Mouse (Mus musculus) testis, postnatal 10 days (tissue): Measurements from ENCODE around the gene Stpg1.

ENCODE experiments used
- DNase-seq: peaks from one replicate; pipeline ENCODE4 v3.0.0; 2021; ENCODE audit warnings: low spot score

Gene Stpg1

DNA sequence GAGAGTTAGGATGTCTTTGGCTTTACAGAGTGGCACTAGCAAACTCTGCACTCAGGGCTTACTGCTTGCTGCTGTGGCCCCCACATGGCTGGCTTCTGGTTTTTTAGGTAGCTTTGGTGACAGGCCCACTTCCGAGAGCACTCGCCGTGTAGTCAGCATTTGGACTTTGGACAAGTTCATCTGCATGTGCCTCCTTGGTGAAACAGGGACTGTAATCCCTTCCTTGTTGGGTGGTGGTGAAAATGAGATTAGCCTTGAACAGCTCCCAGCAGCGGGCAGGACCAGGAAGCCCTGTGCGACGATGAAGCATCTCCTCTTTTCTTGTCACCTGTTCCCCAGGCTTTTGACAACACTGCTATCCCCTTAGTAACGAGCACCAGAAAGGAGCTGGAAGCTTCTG lies 19.3 kb downstream of the Stpg1 start:
- DNase-seq, result no peak

DNA sequence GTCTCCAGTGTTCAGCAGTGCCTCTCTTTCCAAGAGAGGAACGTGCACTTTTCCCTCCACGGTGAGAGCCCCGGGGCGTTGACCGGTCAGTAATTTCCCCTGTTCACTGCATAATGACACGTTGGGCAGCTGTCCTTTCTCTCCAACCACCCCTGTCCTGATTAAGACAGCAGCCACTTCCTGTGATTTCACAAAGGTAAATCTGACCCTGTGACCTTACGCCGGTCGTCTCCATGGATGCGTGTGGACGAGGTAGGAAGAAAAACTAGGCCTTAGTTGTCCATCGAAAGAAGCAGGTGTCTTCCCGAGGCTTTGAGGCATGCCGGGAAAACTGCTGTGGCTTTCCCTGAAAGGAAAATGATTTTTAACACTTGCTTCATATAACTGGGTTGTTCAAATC lies 20.3 kb downstream of the Stpg1 start:
- no peak for DNase-seq

GRCm38 (mm10) chr4:135516351-135517316 lies 22.0 kb downstream of the Stpg1 start:
- peak; percentile 77 for DNase-seq

DNA sequence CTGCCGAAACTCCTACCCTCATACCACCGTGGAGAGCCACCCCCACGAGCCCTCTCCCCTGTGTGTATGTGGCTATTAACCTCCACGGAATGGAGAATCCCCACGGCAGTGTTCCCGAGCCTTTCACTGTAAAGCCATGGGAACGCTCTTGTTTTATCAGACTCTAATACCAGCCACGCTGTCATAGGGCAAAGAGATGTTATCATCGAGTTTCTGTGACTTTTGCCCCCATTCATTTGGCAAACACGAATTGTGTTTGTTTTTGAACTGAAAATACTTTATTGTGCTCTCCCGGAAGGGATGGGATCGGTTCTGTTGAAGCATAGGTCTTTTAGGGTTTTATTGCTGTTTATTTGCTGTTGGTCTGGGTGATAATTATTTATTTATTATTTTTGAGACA lies 23.5 kb downstream of the Stpg1 start:
- DNase-seq, result no peak

DNA sequence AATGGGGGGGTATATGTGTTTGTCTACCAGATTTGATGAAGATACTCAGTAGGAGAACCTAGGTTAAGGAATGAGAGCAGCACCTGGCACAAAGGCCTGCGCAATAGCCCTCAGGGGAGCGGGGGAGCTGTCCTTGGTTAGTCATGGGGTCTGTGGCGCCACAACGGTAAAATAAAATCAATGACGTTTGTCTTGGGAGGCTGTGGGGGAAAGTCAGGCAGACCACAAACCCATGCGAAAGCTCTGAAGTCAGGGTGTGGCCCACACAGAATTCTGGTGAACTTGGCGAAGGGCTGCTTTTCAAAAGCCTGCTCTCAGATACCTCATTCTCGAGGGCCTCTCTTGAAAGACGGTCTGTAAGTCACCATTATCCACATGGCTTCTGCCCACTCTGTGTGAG lies 25.8 kb downstream of the Stpg1 start:
- DNase-seq, result no peak

DNA sequence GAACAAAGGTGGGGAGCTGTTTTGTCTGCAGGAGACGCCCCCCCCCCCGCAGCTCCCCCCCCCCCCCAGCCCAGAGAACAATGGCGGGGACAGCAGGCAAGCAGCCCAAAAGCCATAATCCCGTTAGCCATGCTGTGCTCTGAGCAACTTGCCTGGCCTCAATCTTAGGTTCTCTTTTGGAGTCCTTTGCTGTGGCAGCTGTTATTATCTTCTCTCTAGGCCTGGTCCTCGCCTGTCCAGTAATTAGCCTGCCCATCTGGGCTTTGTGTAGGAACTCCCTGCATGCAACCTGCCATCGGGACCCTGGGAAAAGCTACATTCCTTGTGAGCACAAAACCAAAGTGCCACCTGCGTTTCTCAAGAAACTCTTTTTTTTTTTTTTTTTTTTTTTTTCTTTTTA lies 29.3 kb downstream of the Stpg1 start:
- DNase-seq, result no peak

GRCm38 (mm10) chr4:135525057-135525456 lies 30.5 kb downstream of the Stpg1 start:
- no peak for DNase-seq

DNA sequence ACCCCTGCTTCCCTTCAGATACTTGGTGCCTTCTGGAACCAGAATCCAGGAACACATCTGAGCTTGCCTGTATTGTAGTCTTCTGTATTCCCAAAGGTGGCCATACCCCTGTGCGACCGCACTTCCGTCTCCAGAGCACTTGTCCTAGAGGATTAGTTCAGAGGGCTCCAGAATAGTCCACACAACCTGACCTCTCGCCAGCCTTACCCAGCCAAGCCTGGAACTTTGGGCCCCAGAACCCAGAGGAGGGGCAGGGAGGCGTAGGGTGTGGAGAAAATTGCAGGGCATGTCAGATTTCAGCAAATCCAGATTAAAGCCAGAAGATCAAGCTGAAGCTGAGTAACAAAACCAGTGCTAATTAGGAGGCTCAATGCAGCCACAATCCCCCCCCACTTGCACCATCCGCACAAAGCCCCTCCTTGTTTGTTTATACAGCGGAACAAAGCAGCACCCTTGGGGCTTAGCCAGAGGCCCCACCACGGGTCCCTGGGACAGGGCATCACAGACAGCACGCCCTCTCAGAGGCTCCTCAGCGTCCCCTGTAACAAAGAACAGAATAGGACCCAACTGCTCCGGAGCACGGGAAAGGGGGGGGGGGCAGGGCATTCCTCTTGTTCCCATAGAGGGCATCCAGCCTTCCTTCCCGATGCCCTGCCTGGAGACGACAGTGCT lies 31.6 kb downstream of the Stpg1 start:
- no peak for DNase-seq

GRCm38 (mm10) chr4:135530270-135530669 lies 35.7 kb downstream of the Stpg1 start:
- no peak for DNase-seq

- DNase-seq, result no peak
Observed at GRCm38 (mm10) chr4:135531236-135531635, 36.6 kb downstream of the Stpg1 start.

GRCm38 (mm10) chr4:135531771-135532613 lies 37.4 kb downstream of the Stpg1 start:
- no peak for DNase-seq

DNA sequence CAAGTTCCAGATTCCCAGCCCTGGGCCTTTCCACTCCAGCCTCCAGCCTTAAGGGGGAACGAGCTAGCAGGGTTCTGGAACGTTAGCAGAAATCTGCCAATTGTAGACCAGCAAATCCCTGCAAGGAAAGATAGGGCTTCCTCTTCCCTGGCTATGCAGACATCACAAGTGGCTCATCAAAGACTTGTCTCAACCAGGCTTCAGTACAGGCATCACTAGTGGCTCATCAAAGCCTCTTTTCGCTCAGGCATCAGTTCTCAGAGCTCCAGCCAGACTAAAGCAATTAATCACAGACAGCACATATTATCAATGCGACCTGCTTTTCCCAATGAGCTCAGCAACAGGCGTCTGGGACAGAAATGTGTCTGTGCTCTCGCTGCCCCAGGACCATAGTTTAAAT lies 38.4 kb downstream of the Stpg1 start:
- no peak for DNase-seq

DNA sequence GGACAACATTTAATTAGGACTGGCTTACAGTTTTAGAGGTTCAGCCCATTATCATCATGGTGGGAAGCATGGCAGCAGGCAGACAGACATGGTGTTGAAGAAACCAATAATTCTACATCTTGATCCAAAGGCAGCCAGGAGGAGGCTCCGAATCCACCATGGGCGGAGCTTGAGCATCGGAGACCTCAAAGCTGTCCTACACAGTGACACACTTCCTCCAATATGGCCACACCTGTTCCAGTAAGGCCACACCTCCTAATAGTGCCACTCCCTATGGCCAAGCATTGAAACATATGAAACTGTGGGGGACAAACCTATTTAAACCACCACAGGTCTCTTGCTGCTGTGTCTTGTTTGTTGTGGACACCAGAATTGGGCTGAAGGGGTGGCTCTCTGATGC lies 40.4 kb downstream of the Stpg1 start:
- DNase-seq, result no peak

DNA sequence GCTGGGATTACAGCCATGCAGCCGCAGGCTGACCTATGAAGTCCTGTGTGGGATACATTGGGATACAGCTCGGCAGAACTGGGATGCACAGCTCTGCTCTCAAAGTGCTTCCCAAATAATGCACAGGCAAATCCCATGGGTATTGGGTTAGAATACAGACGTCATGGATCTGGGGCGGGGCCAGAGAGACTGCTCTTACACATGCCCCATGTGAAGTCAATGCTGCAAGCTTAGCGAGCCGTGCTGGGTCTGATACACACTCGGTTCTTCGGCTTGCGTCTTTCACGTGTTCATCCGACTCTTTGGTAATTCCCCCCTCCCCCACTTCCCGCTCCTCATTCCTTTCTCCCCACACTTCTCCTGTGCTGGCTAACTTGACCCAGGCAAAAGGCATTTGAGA lies 44.5 kb downstream of the Stpg1 start:
- no peak for DNase-seq

- DNase-seq, result no peak
Observed at GRCm38 (mm10) chr4:135540057-135540456, 45.5 kb downstream of the Stpg1 start.

DNA sequence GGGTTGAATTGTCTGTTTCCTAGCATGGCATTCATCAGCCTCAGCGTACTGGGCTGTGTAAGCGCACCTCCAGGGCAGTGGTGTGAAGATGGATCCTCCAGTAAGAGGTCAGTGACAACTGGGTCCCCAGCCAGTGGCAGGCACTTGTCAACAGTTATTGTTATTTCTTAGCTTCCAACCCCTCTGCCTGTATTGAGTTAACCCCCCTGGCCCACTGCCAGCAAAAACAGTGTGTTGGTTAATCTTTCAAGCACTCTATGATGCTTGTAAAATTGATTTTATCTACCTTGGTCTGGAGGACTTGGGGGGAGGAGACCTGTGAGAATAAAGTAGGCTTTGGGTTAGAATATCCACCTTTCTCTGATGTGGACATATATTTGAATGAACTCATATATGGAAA lies 49.7 kb downstream of the Stpg1 start:
- peak; percentile 57 for DNase-seq

GRCm38 (mm10) chr4:135545080-135545511 lies 50.5 kb downstream of the Stpg1 start:
- DNase-seq, result peak; percentile 58

GRCm38 (mm10) chr4:135546008-135546407 lies 51.4 kb downstream of the Stpg1 start:
- DNase-seq, result no peak

DNA sequence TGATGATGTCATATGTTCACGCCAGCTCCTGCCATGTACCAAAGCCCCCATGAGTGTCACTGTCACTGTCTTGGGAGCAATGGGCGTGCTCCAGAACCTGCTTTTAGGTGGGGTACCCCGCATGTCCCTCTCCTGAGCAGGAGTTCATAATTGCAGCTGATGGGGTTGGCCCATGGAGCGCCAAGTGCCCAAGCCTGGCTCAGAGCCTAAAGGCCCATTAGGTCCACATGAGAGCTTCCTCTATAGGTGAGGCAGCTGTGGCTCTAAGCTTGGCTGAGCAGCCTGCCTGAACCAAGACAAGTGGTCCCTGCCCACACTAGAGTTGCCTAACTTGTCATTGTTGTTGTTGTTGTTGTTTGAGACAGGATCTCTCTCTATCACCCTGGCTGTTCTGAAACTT lies 52.2 kb downstream of the Stpg1 start:
- DNase-seq, result no peak

GRCm38 (mm10) chr4:135547551-135547950 lies 53.0 kb downstream of the Stpg1 start:
- no peak for DNase-seq

GRCm38 (mm10) chr4:135548108-135548507 lies 53.5 kb downstream of the Stpg1 start:
- no peak for DNase-seq

DNA sequence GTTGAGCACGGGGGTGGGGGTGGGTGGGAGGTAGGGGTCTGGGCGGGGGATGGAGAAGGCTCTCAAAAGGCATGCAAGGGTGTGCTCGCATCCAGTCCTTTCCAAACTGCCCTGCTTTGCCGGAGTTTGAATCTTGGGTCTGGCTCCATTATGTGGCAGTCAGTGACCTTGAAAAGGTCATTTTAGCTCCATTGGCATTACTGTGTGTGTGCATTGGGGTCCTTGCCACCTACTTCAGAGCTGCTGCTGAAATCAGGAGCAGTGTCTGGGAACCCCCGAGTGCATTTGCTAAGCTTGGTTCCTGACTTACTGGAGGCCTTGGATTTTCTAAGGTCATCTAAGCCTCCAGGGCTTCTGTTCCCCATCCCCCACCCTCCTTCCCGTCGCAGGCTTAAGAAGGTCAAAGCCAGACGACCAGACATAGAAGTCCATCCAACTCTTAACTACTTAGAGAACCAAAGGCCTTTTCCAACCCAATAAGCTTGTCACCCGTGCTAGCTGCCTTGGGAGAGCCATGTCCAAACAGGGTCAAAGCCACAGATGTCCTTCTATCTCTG lies 54.0 kb downstream of the Stpg1 start:
- DNase-seq, result no peak
